Mouse (Mus musculus) cerebellum, adult 9-10 months (tissue): Measurements from ENCODE around the gene Rdh16f1.
A peak's percentile ranks its signal among the peaks of the same experiment; 100 is the strongest.
"Not testable (repeated sequence)": the region's sequence is repeated elsewhere in the genome, so short reads cannot be mapped to it uniquely, and the experiment has no call there.

Experiments used
- DNase-seq: peaks from one replicate; pipeline ENCODE4 v3.0.0; 2022

The Rdh16f1 gene

DNA sequence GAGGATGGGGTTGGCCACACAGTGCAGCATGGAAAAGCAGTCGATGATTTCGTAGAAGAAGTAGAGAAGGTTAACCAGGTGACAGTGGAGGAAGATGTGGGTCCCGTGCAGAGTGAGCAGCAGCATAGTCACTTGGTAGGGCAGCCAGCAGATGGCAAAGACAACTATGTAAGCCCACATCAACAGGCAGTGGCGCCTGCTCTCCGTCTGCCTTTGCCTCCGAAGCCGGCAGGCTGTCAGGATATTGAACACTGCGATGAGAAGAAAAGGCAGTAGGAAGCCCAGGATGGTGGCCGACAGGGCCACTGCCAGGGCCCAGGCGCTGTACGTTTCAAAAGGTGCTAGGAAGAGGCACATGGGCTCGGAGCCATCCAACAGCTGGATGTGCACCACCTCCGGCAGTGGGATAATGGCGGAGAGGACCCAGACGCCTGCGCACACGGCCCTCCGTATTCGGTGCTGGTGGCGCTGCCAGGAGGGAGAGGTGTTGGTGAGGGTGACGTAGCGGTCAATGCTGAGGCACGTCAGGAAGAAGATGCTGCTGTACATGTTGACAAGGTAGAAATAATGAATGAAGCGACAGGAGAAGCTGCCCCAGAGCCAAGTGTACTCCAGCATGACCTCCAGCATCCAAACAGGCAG lies 9.3 kb upstream of the Rdh16f1 start:
- DNase-seq: no peak

DNA sequence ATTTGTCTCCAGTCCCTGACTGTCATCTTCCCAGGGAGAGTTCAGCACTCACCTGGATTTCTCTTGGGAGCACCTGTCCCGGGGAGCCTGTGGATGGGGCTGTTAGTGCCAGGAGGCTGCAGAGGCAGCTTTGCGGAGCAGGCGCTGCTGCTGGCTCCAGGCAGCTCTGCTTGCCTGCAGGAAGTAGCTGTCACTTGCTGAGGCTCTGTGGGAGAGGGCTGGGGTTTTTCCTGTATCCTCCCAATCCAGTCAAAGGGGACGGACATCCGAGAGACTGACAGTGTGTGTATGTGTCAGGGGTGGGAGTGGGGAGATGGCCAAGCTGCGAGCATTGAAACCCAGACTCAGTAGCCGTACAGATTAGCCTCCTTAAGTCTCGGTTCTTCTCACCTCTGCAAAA lies 8.0 kb upstream of the Rdh16f1 start, which contains the start of gene Gpr182:
Gene Gpr182, minus strand, starts transcription at position 185 of the 400 bp plus-strand sequence.
- DNase-seq: no peak

DNA sequence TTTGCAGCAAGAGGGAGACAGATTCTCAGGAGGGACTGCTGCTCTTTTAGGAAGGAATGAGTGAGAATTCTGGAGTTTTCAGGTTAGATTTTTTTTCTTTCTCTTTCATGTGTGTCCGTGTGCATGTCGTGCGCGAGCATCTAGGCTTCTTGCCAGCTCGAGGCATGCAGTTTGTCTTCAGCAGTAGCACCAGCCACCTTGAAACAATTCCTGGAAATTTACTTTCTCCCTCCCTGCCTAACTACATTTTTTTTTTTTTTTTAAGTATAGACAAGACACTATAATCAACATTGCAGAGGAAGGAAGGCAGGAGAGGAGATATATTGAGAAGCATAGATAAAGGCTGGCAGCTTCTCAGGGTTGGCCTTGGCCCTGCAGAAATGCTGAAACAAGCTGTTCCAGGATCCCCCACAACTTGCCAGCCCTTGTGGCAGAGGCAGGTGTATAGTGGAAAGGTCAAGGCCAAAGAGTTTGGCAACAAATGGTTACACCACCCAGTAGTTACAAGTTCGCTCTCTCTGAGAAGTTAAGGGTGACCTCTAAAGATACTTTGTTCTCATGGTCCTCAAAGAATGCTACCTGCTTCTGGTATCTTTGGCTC lies 4.9 kb upstream of the Rdh16f1 start:
- DNase-seq: no peak

DNA sequence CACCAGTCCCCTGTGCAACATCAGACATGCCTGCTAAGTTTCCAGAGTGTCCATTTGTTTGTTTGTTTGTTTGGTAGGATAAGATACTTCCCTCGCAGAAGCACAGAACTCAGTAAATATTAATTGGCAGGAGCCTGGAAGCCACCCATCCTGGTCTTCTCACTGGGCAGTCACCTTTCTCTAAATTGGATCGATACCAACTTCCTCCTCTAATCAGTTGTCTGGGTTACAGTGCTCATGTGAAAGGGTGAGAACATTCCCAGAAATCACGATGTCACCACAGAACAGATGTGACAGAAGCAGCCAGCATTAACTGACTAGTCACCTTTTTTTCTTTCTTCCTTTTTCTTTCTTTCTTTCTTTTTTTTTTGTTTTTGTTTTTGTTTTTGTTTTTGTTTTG lies 4.3 kb upstream of the Rdh16f1 start:
- no peak for DNase-seq

DNA sequence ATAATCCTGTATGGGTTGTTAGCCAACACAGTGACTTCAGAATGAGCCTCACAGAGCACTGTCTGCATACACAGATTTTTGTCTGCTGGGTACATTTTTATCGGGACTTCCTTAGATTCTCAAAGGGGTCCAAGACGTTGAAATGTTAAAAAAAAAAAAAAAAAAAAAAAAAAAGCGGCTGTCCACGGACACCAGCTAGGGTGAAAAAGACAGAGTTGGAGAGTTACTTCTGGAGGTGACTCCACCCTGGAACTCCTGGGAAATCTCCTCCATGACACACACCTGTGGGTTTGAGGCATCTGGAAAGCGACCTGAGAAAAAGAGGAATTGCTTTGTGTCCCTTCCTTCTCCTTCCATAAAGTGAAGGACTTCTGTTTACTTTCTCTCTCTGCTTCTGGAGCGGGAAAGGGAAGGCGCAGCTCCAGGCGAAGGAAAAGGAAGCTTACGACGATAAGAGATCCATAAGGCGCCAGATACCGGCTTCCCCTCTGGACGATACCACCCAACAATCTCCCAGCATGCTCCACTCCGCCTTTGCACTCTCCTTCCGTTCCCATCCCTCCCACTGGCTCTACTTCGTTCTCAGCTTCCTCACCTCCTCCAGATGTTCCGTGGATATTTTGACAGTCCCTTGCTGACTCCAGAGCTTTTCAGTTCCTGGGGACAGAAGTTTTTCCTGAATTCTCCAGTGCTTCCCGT lies 3.7 kb upstream of the Rdh16f1 start:
- no peak for DNase-seq

DNA sequence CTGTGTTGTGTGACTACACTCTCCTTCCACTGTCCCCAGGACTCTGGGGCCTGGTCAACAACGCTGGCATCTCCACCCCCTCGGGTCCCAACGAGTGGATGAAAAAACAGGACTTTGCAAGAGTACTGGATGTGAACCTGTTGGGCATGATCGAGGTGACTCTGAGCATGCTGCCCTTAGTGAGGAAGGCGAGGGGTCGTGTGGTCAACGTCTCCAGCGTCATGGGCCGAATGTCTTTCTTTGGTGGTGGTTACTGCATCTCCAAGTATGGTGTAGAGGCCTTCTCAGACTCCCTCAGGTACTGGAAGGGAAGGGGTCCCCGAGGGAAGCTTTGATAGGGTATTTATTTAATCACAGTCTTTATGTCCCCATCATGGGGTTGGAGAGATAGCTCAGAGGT lies 3.3 kb downstream of the Rdh16f1 start:
- DNase-seq: not testable (repeated sequence)

DNA sequence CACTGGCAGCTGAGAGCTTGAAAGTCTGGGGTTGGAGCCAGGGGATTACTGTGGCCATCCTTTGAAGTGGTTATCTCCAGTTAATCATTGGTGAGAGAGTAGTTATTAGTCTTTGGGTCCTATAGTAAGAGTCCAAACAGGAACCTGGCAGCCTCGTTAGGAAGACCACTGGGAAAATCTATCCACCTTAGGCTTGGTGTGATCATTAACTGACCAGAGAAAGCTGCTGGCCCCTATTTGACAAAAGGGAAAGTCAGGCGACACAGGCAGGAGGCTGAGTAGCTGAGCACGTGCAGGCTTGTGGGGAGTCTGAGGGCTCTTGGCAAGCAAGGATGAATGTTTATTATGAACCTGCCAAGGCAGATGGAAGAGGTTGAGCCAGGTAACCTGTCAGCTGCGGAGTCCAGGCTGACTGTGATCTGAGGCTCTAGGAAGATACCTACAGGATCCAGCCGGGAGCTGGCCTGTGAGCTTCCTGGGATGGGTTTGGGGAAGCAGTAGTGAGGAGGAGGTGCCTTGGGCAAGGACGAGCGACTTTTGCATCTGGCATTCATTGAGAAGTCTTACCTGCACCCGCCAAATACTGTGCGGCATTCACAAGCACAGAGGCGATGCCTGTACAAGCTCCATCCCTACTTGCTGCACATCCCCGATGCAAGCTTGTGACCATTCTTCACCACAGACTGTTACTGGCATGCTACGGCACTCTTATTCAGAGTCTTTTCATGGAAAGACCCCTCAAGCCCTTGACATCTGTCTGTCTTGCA lies 4.5 kb downstream of the Rdh16f1 start:
- peak; percentile 55 for DNase-seq

DNA sequence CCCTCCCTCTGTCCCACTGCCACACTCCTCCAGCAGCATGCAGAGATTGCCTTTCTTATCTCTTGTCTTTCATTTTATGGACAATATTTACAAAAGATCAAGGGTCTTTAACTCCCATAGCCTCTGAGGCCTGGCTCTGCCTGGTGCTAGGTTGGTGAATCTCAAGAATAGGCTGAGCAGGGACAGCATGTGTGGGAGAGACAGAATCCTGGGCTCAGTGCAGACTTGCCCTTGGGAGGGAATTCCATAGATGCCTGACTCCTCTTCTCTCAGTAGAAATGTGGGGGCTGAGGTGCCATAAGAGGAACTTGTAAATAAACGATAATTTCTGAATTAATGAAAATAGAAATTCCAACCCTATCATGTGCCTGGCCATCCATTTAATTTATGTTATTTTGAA lies 7.0 kb downstream of the Rdh16f1 start:
- DNase-seq: no peak

DNA sequence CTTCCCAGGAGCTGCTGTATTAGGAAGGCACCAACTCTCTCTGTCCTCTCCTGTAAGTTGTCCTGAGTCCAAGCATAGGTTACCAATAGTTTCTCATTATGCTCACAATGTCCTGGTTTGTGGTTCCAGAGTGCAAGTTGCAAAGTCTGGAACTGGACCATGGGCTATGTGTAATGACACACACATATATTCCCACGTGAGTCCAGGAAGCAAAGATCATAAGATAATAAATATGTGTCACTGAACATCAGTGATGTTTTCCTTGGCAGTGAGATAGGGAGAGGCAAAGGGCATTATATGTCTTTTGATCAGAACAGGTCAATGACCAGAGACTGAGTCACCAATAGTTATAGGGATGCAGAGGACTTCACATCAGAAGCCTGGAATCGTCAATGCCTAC lies 16.4 kb downstream of the Rdh16f1 start, which contains the start of gene Rdh9:
Gene Rdh9, plus strand, starts transcription at position 376 of the 400 bp plus-strand sequence.
- DNase-seq: no peak

DNA sequence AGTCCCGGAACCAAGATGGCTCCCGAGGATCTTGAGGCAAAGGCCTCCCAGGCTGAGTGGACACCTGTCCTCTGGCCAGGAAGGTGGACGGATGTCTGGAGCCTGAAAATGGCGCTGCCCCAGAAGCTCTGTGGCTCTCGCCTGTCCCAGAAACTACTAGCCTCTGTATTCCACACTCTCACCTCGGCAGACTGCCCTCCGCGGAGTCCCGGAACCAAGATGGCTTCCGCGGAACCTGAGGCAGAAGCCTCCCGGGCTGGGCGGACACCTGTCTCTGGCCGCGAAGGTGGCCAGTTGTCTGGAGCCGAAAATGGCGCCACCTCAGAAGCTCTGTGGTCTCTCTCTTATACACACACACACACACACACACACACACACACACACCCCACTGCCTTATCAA lies 22.7 kb downstream of the Rdh16f1 start:
- DNase-seq: not testable (repeated sequence)

DNA sequence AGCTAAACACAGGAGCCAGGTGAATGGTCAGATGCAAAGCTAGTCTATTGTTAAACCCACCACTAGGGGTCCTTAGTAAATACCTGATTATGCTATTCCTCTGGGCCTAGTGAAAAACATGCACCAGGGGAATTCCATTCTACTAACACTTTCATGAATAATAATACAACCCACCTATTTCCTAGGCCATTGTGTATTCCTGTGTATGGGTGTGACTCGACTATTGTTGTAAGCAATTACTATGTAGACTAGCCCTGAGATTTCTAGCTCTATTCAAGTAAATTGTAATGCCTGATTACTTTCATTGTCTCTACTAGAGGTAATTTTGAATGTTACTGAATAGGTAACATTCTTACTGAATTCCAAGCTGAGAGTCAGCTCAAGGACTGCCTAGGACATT lies 25.8 kb downstream of the Rdh16f1 start:
- not testable (repeated sequence) for DNase-seq

DNA sequence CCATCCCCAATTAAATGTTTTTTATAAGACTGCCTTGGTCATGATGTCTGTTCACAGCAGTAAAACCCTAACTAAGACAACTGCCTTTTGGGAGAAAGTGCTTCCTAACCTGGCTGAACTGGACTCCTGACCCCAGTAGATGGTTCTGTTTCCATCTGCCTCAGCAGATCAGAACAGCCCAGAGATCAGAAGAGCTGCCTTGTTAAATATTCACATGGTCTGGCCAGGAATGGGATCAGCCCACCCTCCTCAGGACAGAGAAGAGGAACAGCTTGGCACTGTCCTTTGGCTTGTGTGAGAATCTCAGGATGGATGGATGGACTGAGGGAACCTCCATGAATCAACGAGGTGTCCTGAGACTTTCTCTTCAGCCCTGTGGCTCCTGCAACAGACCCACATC lies 39.7 kb downstream of the Rdh16f1 start:
- DNase-seq: no peak

DNA sequence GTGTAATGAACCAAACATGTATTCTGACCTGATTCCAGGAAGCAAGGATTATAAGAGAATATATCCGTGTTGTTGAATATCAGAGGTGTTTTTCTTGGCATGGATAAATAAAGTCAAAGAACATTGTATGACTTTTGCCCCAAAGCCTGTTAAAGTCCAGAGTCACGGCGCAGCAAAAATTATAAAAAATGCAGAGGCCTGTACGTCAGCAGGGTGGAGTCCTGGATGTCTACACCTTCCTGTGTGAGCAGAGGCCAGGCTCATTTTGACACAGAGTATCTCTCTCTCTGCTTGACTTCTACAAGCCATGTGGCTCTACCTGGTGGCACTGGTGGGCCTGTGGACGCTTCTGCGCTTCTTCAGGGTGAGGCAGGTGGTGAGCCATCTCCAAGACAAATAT lies 41.3 kb downstream of the Rdh16f1 start, which contains the start of gene Rdh16:
Gene Rdh16, plus strand, starts transcription at position 262 of the 400 bp plus-strand sequence.
- no peak for DNase-seq

DNA sequence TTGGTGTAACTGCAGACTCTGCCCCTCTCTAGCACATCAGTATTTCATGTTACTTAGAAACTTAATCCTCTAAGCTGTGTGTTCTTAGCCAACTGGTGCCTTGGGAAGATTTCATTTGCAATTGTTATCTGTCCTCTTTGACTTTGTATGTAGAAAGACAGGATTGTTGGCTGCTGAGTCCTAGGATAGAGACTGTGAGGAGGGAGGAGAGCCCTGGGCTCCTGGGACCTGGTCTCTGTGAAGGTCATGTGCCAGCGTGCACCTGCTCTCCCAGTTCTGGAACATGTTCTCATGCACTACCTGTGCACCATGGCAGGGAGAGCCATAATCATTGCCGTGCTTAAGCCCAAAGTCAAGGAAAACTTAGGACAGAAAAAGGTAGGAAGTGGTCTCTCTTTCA lies 42.0 kb downstream of the Rdh16f1 start:
- DNase-seq: no peak

DNA sequence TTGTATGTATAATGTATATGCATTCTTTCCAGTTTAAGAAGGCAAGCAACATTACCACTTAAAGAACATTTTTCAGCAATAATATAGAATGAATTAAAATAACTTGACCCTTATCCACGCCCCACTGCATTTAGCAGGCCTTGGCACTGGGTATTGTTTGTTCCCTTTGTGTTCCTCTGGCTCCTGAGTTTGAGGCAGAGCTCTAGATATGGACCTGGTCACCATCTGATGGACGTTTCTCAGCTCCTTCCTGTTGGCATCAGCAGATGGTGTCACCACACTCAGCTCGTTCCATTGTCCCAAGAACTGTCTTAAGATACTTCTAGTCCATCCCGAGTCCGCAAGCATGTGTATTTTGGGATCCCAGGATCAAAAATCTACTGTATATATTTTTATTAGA lies 42.6 kb downstream of the Rdh16f1 start:
- DNase-seq: no peak

DNA sequence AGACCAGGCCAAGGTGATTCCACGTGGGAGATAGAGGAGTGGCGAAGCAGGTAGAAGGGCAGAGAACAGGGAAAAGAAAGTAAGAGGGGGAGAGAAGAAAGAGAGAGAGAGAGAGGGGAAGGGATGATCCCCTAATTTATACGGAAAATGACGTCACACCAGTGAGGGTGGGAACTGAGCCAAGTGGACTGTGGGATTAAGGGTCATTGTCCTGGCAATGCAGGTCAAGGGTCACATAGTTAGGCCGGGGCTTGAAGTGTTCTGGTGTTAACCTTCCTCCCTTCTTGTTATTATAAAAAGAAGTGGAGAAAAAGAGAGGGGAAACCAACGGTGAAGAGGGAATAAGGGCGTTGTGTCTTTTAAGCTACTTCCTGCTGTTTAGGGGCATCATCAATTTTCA lies 44.8 kb downstream of the Rdh16f1 start:
- no peak for DNase-seq

DNA sequence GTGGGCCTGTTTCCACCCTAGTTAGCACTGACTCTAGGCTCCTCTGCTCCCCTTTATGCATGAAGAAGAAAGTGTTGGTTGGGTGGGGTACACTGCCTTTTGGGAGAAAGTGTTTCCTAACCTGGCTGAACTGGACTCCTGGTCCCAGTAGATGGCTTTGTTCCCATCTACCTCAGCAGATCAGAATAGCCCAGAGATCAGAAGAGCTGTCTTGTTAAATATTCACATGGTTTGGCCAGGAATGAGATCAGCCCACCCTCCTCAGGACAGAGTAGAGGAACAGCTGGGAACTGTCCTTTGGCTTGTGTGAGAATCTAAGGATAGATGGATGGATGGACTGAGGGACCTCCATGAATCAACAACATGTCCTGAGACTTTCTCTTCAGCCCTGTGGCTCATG lies 56.3 kb downstream of the Rdh16f1 start:
- DNase-seq: no peak

DNA sequence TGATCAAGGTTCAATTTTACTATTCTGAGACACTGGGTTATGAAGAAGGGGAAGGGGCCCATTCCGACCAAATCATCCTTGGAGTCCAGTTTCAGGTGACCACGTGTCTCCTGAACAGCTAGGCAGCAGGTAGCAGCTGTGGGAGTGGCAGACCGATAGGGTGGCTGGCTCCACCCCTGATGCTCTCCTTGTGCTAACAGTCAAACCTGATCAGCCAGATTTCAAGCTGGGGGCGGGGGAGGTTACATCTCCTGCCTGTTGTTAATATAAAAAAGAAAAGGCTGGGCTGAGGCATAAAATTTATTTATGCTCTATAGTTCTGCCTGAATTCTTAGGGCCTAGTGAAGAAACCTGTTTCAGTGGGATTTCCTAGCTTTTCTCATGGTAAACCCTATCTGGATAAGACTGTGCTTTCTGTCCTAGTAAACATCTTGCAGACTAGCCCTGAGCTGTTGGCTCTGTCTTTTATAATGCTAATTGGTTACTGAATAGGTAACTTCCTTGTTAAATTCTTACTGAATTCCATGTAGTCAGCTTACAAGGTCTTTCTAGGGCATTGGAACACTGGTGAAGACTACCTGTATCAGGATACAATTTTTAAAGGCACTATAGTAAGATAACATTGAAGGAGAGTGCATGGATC lies 57.8 kb downstream of the Rdh16f1 start:
- not testable (repeated sequence) for DNase-seq

DNA sequence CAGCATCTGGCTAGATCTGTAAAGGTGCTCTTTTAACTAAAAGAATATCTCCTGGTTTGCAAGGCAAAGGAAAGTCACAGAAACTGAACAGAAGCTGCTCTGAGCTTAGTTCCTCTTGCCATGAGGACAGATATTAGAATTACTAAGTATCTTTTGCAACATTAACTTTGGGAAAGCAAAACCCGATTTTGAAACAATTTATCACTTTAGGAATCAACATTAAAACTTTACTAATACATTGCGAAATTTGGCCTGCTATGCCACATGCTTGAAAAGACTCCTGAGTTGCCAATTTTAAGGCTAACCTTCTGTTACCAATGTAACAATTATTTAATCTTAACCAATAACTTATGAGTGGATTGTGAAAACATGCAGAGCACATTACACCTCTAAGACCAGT lies 62.2 kb downstream of the Rdh16f1 start:
- not testable (repeated sequence) for DNase-seq

DNA sequence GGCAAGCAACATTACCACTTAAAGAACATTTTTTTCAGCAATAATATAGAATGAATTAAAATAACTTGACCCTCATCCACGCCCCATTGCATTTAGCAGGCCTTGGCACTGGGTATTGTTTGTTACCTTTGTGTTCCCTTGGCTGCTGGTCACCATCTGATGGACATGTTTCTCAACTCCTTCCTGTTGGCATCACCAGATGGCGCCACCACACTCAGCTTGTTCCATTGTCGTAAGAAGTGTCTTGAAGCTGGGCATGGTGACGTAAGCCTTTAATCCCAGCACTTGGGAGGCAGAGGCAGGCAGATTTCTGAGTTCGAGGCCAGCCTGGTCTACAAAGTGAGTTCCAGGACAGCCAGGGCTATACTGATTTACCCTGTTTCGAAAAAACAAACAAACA lies 65.8 kb downstream of the Rdh16f1 start:
- DNase-seq: no peak

DNA sequence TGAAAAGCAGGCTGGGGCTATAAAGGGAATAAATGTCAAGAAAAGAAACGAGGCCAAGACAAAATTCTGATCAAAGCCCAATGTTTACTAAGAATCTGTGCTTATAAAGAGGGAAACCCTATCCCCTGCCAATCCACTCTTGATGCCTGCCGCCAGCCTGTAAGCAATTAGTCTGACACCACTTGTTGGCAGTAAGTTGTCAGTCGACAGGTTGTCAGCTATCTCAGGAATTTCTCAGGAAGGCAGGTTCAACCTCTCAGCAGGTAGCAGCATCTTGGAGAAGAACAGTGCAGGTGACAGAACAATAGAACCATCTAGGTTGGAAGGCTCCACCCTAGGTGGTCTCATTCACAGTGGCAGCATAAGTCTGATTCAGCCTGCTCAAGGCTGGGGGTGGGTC lies 69.5 kb downstream of the Rdh16f1 start:
- peak; percentile 14 for DNase-seq

DNA sequence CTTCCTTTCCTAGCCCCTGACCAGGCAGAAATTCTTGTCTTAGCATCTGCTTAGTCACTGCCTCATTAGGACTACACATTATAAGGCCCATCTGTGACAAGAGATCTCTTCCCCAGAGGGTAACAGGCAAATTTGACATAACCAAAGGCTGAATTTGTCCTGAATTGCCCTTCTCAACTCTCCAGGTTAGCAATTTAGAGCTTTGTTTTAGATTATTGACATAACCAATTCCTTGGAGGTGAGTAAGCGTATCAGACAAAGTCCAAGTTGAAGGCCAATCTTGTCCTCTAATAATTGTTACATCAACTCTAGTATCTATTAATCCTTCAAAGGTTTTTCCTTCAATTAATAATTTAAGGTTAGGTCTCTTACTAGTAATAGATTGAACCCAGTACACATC lies 74.6 kb downstream of the Rdh16f1 start:
- not testable (repeated sequence) for DNase-seq

DNA sequence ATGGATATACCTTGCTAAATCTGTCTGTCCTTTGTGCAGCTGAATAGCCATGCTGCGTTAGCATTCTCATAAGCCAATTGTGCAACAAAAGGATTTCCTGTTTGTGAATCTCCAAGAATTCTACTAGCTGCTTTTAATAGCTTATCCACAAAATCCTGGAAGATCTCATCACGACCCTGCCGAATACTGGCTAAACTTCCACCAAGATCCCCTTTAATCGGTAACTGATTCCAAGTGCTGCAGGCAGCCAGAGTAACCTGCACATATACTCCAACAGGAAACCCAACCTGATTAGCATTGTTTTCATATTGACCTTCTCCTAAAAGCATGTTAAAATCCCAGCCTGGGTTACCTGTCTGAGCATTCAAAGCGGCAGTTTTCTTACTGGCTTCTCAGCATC lies 75.7 kb downstream of the Rdh16f1 start:
- no peak for DNase-seq
